Mouse (Mus musculus) intestine, embryonic 14.5 days (tissue): ENCODE measurements around the gene Mn1. TPM values are rescaled to one million over a fixed set of nuclear protein-coding genes. Genes with fewer than 3 reads are reported as not detected.
A peak's percentile ranks its signal among the peaks of the same experiment; 100 is the strongest.

Source experiments
- ATAC-seq: fragments of 200-750 bp; cut with Nextera tagmentation; replicated peaks from 2 replicates; pipeline ENCODE4 v1.8.0; 2017; ENCODE audit warnings: low read depth, moderate number of reproducible peaks, moderate TSS enrichment, moderate library complexity; ENCODE audit not compliant: low FRiP score, low TSS enrichment
- DNase-seq: peaks from one replicate; pipeline ENCODE4 v3.0.0-alpha.2; 2018; ENCODE audit warnings: low spot score
- H3K27ac ChIP-seq: fragments of 300-500 bp; sonication (generic); 2 replicates; pipeline ENCODE4 v1.5.1; 2014; ENCODE audit warnings: low read depth, mild to moderate bottlenecking, control low read depth
- H3K27me3 ChIP-seq: fragments of 300-500 bp; sonication (generic); replicated peaks from 2 replicates; pipeline ENCODE4 v1.6.1; 2014; ENCODE audit warnings: low read length, control low read depth; ENCODE audit not compliant: control insufficient read depth, insufficient read depth
- H3K36me3 ChIP-seq: fragments of 300-500 bp; sonication (generic); 2 replicates; pipeline ENCODE4 v1.6.1; 2014; ENCODE audit warnings: low read length, control low read depth; ENCODE audit not compliant: control insufficient read depth, insufficient read depth
- H3K4me1 ChIP-seq: fragments of 300-500 bp; sonication (generic); replicated peaks from 2 replicates; pipeline ENCODE4 v1.6.1; 2014; ENCODE audit warnings: low read length, control low read depth, mixed read lengths; ENCODE audit not compliant: control insufficient read depth, insufficient read depth
- H3K4me2 ChIP-seq: fragments of 300-500 bp; sonication (generic); 2 replicates; pipeline ENCODE4 v1.6.1; 2014; ENCODE audit warnings: low read length
- H3K4me3 ChIP-seq: fragments of 300-500 bp; sonication (generic); 2 replicates; pipeline ENCODE4 v1.5.1; 2014; ENCODE audit warnings: low read depth, low read length, control low read depth, mixed read lengths
- H3K9ac ChIP-seq: fragments of 300-500 bp; sonication (generic); 2 replicates; pipeline ENCODE4 v1.6.1; 2014; ENCODE audit warnings: mild to moderate bottlenecking, low read length
- H3K9me3 ChIP-seq: fragments of 300-500 bp; sonication (generic); 2 replicates; pipeline ENCODE4 v1.6.1; 2016; ENCODE audit warnings: low read length, control low read depth; ENCODE audit not compliant: control insufficient read depth
- WGBS: fragments of 180-500 bp; shearing (Covaris S2); extraction: QIAGEN DNeasy Blood & Tissue Kit; methylation state at CpG from one replicate; pipeline ENCODE4 v1.1.7; 2014; 5-methylcytosine and 5-hydroxymethylcytosine counted together
- polyA plus RNA-seq: library from polyadenylated mRNA; unstranded; fragments of >200 nt; fragmentation: Nextera tagmentation; extraction: Ambion mirVana; gene quantifications from 2 replicates; pipeline ENCODE4 v1.2.1, GENCODE M21; 2014

Gene Mn1
- polyA plus RNA-seq, 1 experiment from 2014 or later, result 10.9 TPM

DNA sequence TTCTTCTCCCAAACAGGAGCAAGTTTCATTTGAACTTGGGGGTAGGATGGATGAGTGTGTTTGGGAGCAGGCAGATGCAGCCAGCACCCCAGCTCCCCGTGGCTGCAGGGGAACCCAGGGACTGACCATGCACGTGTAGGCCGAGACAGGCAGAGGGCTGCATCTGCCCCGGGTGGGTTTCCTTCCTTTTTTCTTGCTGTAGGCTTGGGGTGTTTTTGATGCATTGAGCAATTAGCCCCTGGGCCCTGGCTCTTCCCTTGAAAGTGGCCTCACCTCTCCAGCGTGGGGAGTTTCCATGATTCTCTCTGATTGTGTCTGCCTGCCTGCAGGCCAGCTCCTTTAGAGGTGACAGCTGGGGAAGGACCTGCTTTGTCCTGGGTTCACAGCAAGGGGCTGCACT is 15.7 kb downstream of the Mn1 start:
- Histone ChIP-seq H3K27me3 (no peaks in the 10 kb centered on the region), H3K9me3 (no peaks in the 10 kb centered on the region), H3K4me3 (no peak overlapping the region), H3K9ac (no peak overlapping the region), H3K4me2 (no peak overlapping the region), H3K27ac (no peak overlapping the region), H3K4me1 (peaks cover 49% of the 10 kb centered on the region), H3K36me3 (no peaks in the 10 kb centered on the region)
- WGBS, result 60% methylated on average over 5 of the region's 5 CpGs
- no peak for DNase-seq
- ATAC-seq, result no peak

DNA sequence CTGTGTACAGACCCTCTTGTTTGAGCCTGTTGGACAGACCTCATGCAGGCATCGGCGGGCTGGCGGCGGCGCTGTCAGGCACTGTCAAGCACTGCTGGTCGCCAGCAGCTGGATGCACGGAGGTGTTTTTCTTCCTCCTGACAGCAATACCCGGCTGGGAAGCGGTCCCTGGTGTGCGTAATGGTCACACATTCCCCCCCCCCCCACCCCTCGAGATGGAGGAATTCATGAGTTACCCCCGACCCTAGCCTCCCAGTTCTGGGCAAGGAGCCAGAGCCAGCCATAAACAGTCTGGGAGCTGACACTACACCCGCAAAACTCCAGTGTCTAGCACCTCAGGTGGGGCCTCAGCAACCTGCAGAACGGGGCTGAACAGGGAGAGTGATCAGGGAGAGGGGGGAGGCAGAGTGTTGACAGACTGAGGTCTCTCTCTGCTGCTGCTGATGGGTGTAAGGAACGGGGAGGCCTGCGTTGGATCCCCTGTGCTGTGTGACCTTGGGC is 17.2 kb downstream of the Mn1 start:
- Histone ChIP-seq H3K9me3 (no peaks in the 10 kb centered on the region), H3K4me2 (peak overlapping the region; percentile 22; the same call in 1 of the 2 replicates), H3K4me3 (no peak overlapping the region), H3K4me1 (peaks cover 49% of the 10 kb centered on the region), H3K27ac (peak overlapping the region; percentile 22; the same call in 1 of the 2 replicates), H3K27me3 (no peaks in the 10 kb centered on the region), H3K9ac (no peak overlapping the region), H3K36me3 (no peaks in the 10 kb centered on the region)
- 14% methylated on average over 16 of the region's 16 CpGs for WGBS
- peak; percentile 75 for DNase-seq
- ATAC-seq, result peak; percentile 65; the same call in 1 of the 2 replicates

DNA sequence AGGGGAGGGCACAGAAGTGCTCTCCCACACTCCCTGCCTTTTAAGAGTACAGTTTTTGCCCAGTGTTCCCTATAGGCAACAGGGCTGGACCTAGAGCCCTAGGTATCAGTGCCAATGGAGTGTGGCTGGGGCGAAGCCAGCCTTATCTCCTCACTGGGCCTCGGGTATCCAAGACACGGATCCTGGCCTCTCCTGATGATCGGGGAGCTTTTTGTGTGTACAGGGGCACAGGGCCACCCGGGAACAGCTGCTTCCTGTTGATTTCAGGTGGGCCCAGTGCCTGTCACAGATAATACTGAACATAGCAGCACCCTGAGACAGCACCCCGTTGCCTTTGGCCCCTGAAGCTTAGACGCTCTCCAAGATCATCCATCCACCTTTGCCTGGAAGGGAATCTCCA is 19.1 kb downstream of the Mn1 start:
- Histone ChIP-seq H3K4me2 (no peak overlapping the region), H3K27ac (no peak overlapping the region), H3K4me1 (peaks cover 41% of the 10 kb centered on the region), H3K36me3 (no peaks in the 10 kb centered on the region), H3K27me3 (no peaks in the 10 kb centered on the region), H3K4me3 (no peak overlapping the region), H3K9me3 (no peaks in the 10 kb centered on the region), H3K9ac (no peak overlapping the region)
- 77% methylated on average over 7 of the region's 7 CpGs for WGBS
- ATAC-seq, result no peak
- DNase-seq, result no peak

DNA sequence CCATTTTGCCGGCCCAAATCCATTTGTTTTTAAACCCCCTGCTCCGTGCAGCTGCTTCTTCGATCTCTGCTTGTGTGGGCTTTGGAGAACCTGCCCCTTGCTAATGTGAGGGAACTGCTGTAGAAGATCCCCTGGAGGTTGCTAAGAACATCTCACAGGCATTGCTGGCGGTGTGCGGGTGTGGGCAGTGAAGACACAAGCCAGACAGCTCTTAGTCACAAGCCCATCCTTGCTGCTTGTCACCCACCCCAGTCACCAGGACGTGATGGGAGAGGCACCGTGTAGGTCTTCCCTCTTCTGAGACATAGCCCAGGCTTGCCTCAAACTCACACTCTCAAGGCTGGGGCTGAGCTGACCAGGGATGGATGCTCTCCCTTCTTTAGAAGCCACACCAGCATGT is 20.0 kb downstream of the Mn1 start:
- Histone ChIP-seq H3K27me3 (no peaks in the 10 kb centered on the region), H3K9ac (no peak overlapping the region), H3K4me2 (no peak overlapping the region), H3K36me3 (no peaks in the 10 kb centered on the region), H3K27ac (no peak overlapping the region), H3K9me3 (no peaks in the 10 kb centered on the region), H3K4me1 (peaks cover 34% of the 10 kb centered on the region), H3K4me3 (no peak overlapping the region)
- 52% methylated on average over 7 of the region's 7 CpGs for WGBS
- DNase-seq (no peak), ATAC-seq (no peak)

DNA sequence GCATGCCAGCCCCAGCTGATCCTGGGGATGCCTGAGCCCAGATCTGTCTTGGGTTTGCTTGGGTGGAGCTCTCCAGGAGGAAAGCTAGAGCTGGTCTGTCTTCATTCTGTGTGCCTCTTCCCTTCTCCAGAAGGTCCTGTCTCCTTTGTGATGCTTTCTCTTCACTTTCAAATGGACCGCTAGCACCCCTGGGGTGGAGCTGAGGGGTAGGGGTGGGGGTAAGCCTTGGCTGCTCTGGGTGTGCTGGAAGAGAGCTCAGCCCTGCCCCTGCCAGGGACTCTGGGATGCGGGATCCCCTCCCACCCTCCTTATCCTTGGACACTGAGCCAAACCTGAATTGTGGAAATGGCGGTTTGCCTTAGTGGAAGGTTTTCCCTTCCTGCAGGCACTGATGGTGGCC is 21.2 kb downstream of the Mn1 start:
- DNase-seq, result no peak
- H3K4me2 ChIP-seq, result no peak overlapping the region
- no peaks in the 10 kb centered on the region for H3K9me3 ChIP-seq
- no peaks in the 10 kb centered on the region for H3K36me3 ChIP-seq
- WGBS, result 88% methylated on average over 3 of the region's 3 CpGs
- H3K27me3 ChIP-seq, result no peaks in the 10 kb centered on the region
- no peak for ATAC-seq
- peaks cover 27% of the 10 kb centered on the region for H3K4me1 ChIP-seq
- no peak overlapping the region for H3K4me3 ChIP-seq
- no peak overlapping the region for H3K9ac ChIP-seq
- no peak overlapping the region for H3K27ac ChIP-seq

DNA sequence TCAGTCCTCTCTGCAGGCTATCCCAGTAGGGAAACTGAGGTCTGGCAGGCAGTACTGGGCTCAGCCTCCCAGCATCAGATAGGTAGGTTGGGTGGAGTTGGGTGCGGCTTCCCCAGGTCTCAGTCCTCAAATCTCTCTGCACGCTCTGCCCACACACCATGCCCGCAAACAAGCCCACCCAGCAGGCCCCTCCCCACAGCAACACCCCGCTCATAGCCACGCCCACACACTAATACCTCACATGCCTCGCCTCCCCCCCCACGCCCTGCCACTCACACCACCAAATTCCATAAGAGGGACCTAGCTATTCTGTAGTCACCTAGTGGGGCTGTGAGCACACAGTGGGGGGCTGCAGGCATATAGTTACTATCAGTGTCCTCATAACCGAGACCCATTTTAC is 21.7 kb downstream of the Mn1 start:
- no peak overlapping the region for H3K4me2 ChIP-seq
- peaks cover 23% of the 10 kb centered on the region for H3K4me1 ChIP-seq
- H3K4me3 ChIP-seq, result no peak overlapping the region
- no peaks in the 10 kb centered on the region for H3K9me3 ChIP-seq
- DNase-seq (no peak), ATAC-seq (no peak)
- no peaks in the 10 kb centered on the region for H3K36me3 ChIP-seq
- H3K27ac ChIP-seq, result no peak overlapping the region
- H3K9ac ChIP-seq, result no peak overlapping the region
- no peaks in the 10 kb centered on the region for H3K27me3 ChIP-seq
- WGBS, result 88% methylated on average over 8 of the region's 8 CpGs

DNA sequence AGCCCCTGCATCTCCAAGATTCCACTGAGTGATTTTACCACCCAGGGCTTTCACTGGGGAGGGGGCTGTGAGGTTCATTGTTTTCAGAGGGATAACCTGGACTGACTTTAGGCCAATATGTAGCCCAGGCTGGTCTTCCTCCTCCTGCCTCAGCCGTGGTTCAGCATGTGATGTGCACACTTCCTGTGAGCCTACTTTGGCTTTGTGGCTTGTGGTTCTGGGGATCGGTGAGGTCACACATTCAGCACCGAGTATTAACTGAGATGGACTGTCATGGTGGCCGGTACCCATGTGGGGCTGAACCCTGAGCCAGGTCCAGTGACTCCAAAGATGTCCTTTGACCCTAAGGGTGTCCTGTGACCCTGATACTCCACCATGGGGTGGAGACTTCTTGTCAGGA is 23.1 kb downstream of the Mn1 start:
- H3K4me3 ChIP-seq, result no peak overlapping the region
- no peak for ATAC-seq
- H3K4me1 ChIP-seq, result peaks cover 8% of the 10 kb centered on the region; the same call in 1 of the 2 replicates
- 85% methylated on average over 4 of the region's 4 CpGs for WGBS
- H3K27ac ChIP-seq, result no peak overlapping the region
- no peaks in the 10 kb centered on the region for H3K36me3 ChIP-seq
- DNase-seq, result no peak
- no peaks in the 10 kb centered on the region for H3K9me3 ChIP-seq
- H3K4me2 ChIP-seq, result no peak overlapping the region
- H3K9ac ChIP-seq, result no peak overlapping the region
- H3K27me3 ChIP-seq, result no peaks in the 10 kb centered on the region

DNA sequence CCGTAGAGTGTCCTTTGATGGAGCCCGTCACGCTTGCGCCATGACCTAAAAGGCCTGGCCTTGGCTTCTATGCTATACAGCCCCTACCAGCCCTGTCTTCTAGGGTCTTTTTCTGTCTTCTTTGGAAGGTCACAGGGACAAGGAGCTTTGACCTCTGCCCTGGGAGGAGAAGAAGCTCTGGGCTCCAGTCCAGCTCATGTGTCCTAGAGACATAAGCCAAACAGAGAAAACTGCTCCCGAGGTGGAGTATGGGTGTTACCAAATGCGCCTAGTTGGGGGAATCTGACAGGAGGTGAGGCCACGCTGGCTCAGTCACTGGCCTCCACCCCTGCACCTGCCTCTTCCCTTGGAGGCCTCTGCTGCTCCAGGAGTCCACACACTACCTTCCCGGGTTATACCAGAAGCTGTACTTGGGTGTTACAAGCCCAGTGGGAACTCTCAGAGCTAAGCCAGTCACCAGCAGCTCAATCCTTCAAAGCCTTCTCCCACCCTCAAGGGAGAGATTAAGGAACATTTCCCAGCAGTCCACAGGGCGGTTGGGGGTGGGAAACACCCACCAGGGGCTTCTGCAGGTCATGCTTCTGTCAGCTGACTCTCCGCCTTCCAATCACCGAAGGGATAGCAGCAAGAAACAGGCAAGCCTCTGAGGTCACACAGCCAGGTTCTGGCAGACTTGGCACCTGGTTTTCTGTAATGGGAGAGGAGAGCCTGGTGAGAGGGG is 25.1 kb downstream of the Mn1 start:
- DNase-seq, result no peak
- Histone ChIP-seq H3K4me3 (no peak overlapping the region), H3K27me3 (no peaks in the 10 kb centered on the region), H3K27ac (no peak overlapping the region), H3K4me1 (peaks cover 6% of the 10 kb centered on the region; the same call in 1 of the 2 replicates), H3K9me3 (no peaks in the 10 kb centered on the region), H3K9ac (no peak overlapping the region), H3K4me2 (no peak overlapping the region), H3K36me3 (no peaks in the 10 kb centered on the region)
- WGBS, result 71% methylated on average over 11 of the region's 11 CpGs
- ATAC-seq, result no peak

DNA sequence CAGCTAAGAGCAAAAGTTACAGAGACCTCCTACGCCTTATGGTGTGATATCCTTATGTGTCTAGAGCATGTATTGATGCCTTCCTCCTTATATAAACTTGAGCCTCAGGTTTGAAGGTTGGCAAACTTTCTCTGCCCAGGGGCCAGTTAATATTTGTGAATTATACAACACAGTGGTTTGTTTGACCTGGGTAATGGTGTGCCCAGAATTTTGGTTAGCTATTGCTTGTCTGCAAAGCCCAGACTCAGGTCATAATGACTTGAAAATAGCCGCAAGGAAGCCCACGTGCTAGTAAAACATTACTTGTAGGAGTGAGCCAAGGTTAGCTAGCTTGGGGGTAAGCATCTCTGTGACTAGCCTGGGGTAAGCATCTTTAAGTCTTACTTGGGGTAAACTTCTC is 26.5 kb downstream of the Mn1 start:
- no peak for DNase-seq
- no peak overlapping the region for H3K9ac ChIP-seq
- 0 out of 2 replicates have a peak, but pooled peaks cover 6% of the 10 kb centered on the region for H3K4me1 ChIP-seq
- H3K27ac ChIP-seq, result no peak overlapping the region
- no peaks in the 10 kb centered on the region for H3K27me3 ChIP-seq
- no peak for ATAC-seq
- H3K4me2 ChIP-seq, result no peak overlapping the region
- H3K4me3 ChIP-seq, result no peak overlapping the region
- no peaks in the 10 kb centered on the region for H3K9me3 ChIP-seq
- no peaks in the 10 kb centered on the region for H3K36me3 ChIP-seq
- WGBS, result 87% methylated on average over 3 of the region's 3 CpGs
